Mouse (Mus musculus): ENCODE results near the gene Serpinb7.

The Serpinb7 gene

GRCm38 (mm10) chr1:107489577-107489976, 90.1 kb downstream of the Serpinb7 start:
- DNase-seq (ENCODE audit: low spot score) = no peak

GRCm38 (mm10) chr1:107496789-107497188, 97.3 kb downstream of the Serpinb7 start:
- DNase-seq (ENCODE audit: low spot score) = no peak

GRCm38 (mm10) chr1:107502025-107502424, 102.6 kb downstream of the Serpinb7 start:
- no peak for DNase-seq (ENCODE audit: low spot score)

Data from T-cell, adult 2 months (primary cell).